Comparison of ENCODE assay signal across 32 mouse cellular contexts in the genomic region with DNA sequence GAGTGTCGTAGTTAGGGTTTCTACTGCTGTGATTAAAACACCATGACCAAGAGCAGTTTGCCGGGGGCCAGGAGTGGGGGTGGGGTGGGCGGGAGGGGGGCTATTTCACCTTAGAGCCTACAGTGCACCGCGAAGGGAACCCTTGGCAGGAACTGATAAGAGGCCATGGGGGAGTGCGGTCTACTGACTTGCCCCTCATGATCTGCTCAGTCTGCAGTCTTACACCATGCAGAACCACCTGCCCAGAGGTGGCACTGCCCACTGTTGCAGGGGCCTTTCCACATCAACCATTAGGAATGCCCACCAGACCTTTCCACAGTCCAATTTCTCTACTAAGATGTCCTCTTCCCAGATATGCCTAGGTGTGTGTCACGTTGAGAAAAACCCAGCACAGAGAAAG.
DNase-seq lines count a peak whose midpoint lies in the region; ATAC-seq and TF ChIP-seq lines count a peak whose summit lies in the region.
"Had no signal": no experiment of that assay in that cellular context is flagged by ENCODE, and none has a peak within 500 bp of the region (broad histone marks: within the 10 kb centered on the region; RNA-seq: fewer than 3 reads in every experiment).

No protein-coding gene starts in this region.

- no peak overlapping the region for H3K9ac ChIP-seq in kidney, postnatal 0 days (ENCODE audit: low read depth, low read length)
- no peak overlapping the region for H3K9ac ChIP-seq in liver, embryonic 11.5 days (ENCODE audit: low read depth, low read length)
- H3K9ac ChIP-seq in liver, embryonic 16.5 days (ENCODE audit: low read depth, low read length): no peak overlapping the region
- H3K9ac ChIP-seq in stomach, postnatal 0 days (ENCODE audit: low read length): no peak overlapping the region
- H3K9ac ChIP-seq: forebrain, embryonic 12.5 days; forebrain, postnatal 0 days; heart, embryonic 13.5 days; hindbrain, embryonic 15.5 days; lung, embryonic 14.5 days; midbrain, embryonic 13.5 days; stomach, embryonic 15.5 days had no signal

- no peak overlapping the region for H3K4me2 ChIP-seq in kidney, postnatal 0 days (ENCODE audit: low read length)
- peak overlapping the region; percentile 31; the same call in 1 of the 2 replicates for H3K4me2 ChIP-seq in liver, embryonic 11.5 days
- H3K4me2 ChIP-seq in liver, embryonic 16.5 days (ENCODE audit: low read depth, low read length): no peak overlapping the region
- no peak overlapping the region for H3K4me2 ChIP-seq in stomach, postnatal 0 days (replicated peaks; ENCODE audit: low read depth)
- H3K4me2 ChIP-seq: forebrain, embryonic 12.5 days; heart, embryonic 13.5 days; hindbrain, embryonic 15.5 days; lung, embryonic 14.5 days; midbrain, embryonic 13.5 days; stomach, embryonic 15.5 days had no signal

- no peak overlapping the region for H3K27ac ChIP-seq in kidney, postnatal 0 days
- no peak overlapping the region for H3K27ac ChIP-seq in liver, embryonic 11.5 days (ENCODE audit: low read depth, low read length)
- no peak overlapping the region for H3K27ac ChIP-seq in liver, embryonic 16.5 days (ENCODE audit: low read length)
- H3K27ac ChIP-seq in stomach, postnatal 0 days (replicated peaks): no peak overlapping the region
- H3K27ac ChIP-seq: forebrain, embryonic 12.5 days; heart, adult 2 months; heart, embryonic 13.5 days; hindbrain, embryonic 10.5 days; hindbrain, embryonic 15.5 days; midbrain, embryonic 13.5 days; stomach, embryonic 15.5 days had no signal

- H3K27me3 ChIP-seq in kidney, postnatal 0 days (ENCODE audit: insufficient read depth, low read length): no peaks in the 10 kb centered on the region
- H3K27me3 ChIP-seq in liver, embryonic 11.5 days (replicated peaks; ENCODE audit: control insufficient read depth, insufficient read depth, low read length): no peaks in the 10 kb centered on the region
- no peaks in the 10 kb centered on the region for H3K27me3 ChIP-seq in liver, embryonic 16.5 days (ENCODE audit: control insufficient read depth, insufficient read depth, low read depth, low read length)
- H3K27me3 ChIP-seq in stomach, postnatal 0 days (ENCODE audit: control insufficient read depth, insufficient read depth, low read length): no peaks in the 10 kb centered on the region
- H3K27me3 ChIP-seq: forebrain, embryonic 12.5 days; heart, embryonic 13.5 days; hindbrain, embryonic 15.5 days; midbrain, embryonic 13.5 days; stomach, embryonic 15.5 days had no signal

- no peaks in the 10 kb centered on the region for H3K9me3 ChIP-seq in kidney, postnatal 0 days (replicated peaks; ENCODE audit: low read length)
- no peaks in the 10 kb centered on the region for H3K9me3 ChIP-seq in liver, embryonic 11.5 days (ENCODE audit: control insufficient read depth, low read length)
- H3K9me3 ChIP-seq in liver, embryonic 16.5 days (replicated peaks; ENCODE audit: control insufficient read depth, low read length): no peaks in the 10 kb centered on the region
- H3K9me3 ChIP-seq in stomach, postnatal 0 days (ENCODE audit: control insufficient read depth, low read length): no peaks in the 10 kb centered on the region
- H3K9me3 ChIP-seq: forebrain, embryonic 12.5 days; heart, embryonic 13.5 days; hindbrain, embryonic 10.5 days; hindbrain, embryonic 15.5 days; midbrain, embryonic 13.5 days; stomach, embryonic 15.5 days had no signal

- 60% methylated on average over 7 of the region's 7 CpGs for WGBS in kidney, postnatal 0 days
- WGBS in liver, embryonic 11.5 days: 46% methylated on average over 7 of the region's 7 CpGs
- WGBS in liver, embryonic 16.5 days (ENCODE audit: insufficient replicate concordance): 25% methylated on average over 7 of the region's 7 CpGs
- WGBS in stomach, postnatal 0 days: 86% methylated on average over 7 of the region's 7 CpGs

- DNase-seq in kidney, postnatal 0 days (ENCODE audit: low spot score): no peak
- DNase-seq in kidney, postnatal 25 days: no peak
- DNase-seq in liver, embryonic 11.5 days (ENCODE audit: low spot score): no peak
- DNase-seq in adipocyte (ENCODE audit: low spot score): no peak
- DNase-seq in adrenal gland, adult 8-10 months: no peak
- no peak for DNase-seq in stomach, postnatal 0 days (ENCODE audit: low spot score)
- DNase-seq: adrenal gland, postnatal 25 days; B cell, adult 2 months; cerebellum, adult 18-20 months; cerebellum, postnatal 10 days; forebrain, postnatal 0 days; gastrocnemius, postnatal 14 days; heart, adult 2 months; heart, postnatal 10 days; kidney, adult 2 months; kidney, postnatal 4 days; left cerebral cortex, postnatal 4 days; lung, embryonic 14.5 days; lung, postnatal 14 days; retina, postnatal 1 day; right cerebral cortex, postnatal 14 days; thymus, postnatal 14 days had no signal

- H3K4me3 ChIP-seq in kidney, postnatal 0 days (replicated peaks; ENCODE audit: low read depth, low read length): no peak overlapping the region
- H3K4me3 ChIP-seq in liver, embryonic 11.5 days (ENCODE audit: low read depth, low read length): no peak overlapping the region
- no peak overlapping the region for H3K4me3 ChIP-seq in liver, embryonic 16.5 days (ENCODE audit: low read depth, low read length)
- H3K4me3 ChIP-seq in stomach, postnatal 0 days (ENCODE audit: low read depth, low read length): no peak overlapping the region
- H3K4me3 ChIP-seq: erythroblast, embryonic 14.5 days; forebrain, embryonic 12.5 days; heart, adult 2 months; heart, embryonic 13.5 days; hindbrain, embryonic 10.5 days; hindbrain, embryonic 15.5 days; midbrain, embryonic 13.5 days; stomach, embryonic 15.5 days had no signal

- no peak for TF ChIP-seq CTCF in kidney, postnatal 0 days (IDR thresholded peaks at IDR 0.05; ENCODE audit: low read depth)
- no peak for TF ChIP-seq CTCF in stomach, postnatal 0 days (IDR thresholded peaks at IDR 0.05; ENCODE audit: low read depth)

- no peaks in the 10 kb centered on the region for H3K4me1 ChIP-seq in kidney, postnatal 0 days (replicated peaks; ENCODE audit: insufficient read depth, low read length)
- peaks cover 11% of the 10 kb centered on the region for H3K4me1 ChIP-seq in liver, embryonic 11.5 days (replicated peaks; ENCODE audit: control insufficient read depth, insufficient read depth, low read length)
- H3K4me1 ChIP-seq in liver, embryonic 16.5 days (ENCODE audit: control insufficient read depth, low read depth, low read length): peaks cover 12% of the 10 kb centered on the region
- H3K4me1 ChIP-seq in stomach, postnatal 0 days (replicated peaks; ENCODE audit: control insufficient read depth, insufficient read depth): no peaks in the 10 kb centered on the region
- H3K4me1 ChIP-seq: forebrain, embryonic 12.5 days; hindbrain, embryonic 15.5 days; midbrain, embryonic 13.5 days; stomach, embryonic 15.5 days had no signal

- no peak for TF ChIP-seq EP300 in stomach, postnatal 0 days (optimal IDR thresholded peaks at IDR 0.05)

- ATAC-seq in kidney, postnatal 0 days (replicated peaks; ENCODE audit: low FRiP score, low read depth): 0 out of 2 replicates have a peak, but pooled peaks have one; percentile 43
- peak; percentile 76 for ATAC-seq in common myeloid progenitor, adult 5-6 weeks (replicated peaks; ENCODE audit: low read depth, poor library complexity, severe bottlenecking)
- peak; percentile 84 for ATAC-seq in liver, embryonic 11.5 days (replicated peaks; ENCODE audit: low FRiP score)
- peak; percentile 51 for ATAC-seq in liver, embryonic 16.5 days (ENCODE audit: low read depth)
- ATAC-seq in stomach, postnatal 0 days (ENCODE audit: low FRiP score, low TSS enrichment): no peak
- ATAC-seq: forebrain, postnatal 0 days; inflammation-experienced regulatory T-cells, adult 6 months; midbrain, embryonic 13.5 days had no signal

- no peaks in the 10 kb centered on the region for H3K36me3 ChIP-seq in kidney, postnatal 0 days (ENCODE audit: insufficient read depth, low read length)
- H3K36me3 ChIP-seq in liver, embryonic 11.5 days (ENCODE audit: control insufficient read depth, insufficient read depth, low read length): no peaks in the 10 kb centered on the region
- no peaks in the 10 kb centered on the region for H3K36me3 ChIP-seq in liver, embryonic 16.5 days (ENCODE audit: control insufficient read depth, insufficient read depth)
- H3K36me3 ChIP-seq in stomach, postnatal 0 days (ENCODE audit: control insufficient read depth, insufficient read depth, low read length): no peaks in the 10 kb centered on the region
- H3K36me3 ChIP-seq: forebrain, embryonic 12.5 days; heart, embryonic 13.5 days; hindbrain, embryonic 10.5 days; hindbrain, embryonic 15.5 days; midbrain, embryonic 13.5 days; stomach, embryonic 15.5 days had no signal
